In genomic region chr13:25554962-25555361, GRCm38 (mm10) we compare ENCODE assay signal across 33 mouse cellular contexts.
"Had no signal": no experiment of that assay in that cellular context is flagged by ENCODE, and none has a peak within 500 bp of the region (broad histone marks: within the 10 kb centered on the region; RNA-seq: fewer than 3 reads in every experiment).

No protein-coding gene starts in this region.

- H3K9me3 ChIP-seq: limb, embryonic 10.5 days; limb, embryonic 12.5 days; limb, embryonic 13.5 days; limb, embryonic 15.5 days; liver, embryonic 12.5 days; liver, embryonic 13.5 days; liver, embryonic 15.5 days; lung, embryonic 15.5 days; midbrain, embryonic 10.5 days; midbrain, embryonic 12.5 days; midbrain, embryonic 13.5 days; midbrain, embryonic 15.5 days; neural tube, embryonic 12.5 days; neural tube, embryonic 13.5 days had no signal

- H3K4me1 ChIP-seq: limb, embryonic 15.5 days; liver, embryonic 12.5 days; liver, embryonic 13.5 days; liver, embryonic 15.5 days; lung, embryonic 15.5 days; megakaryocyte, embryonic 14.5 days; midbrain, embryonic 10.5 days; midbrain, embryonic 12.5 days; midbrain, embryonic 13.5 days; midbrain, embryonic 15.5 days; neural tube, embryonic 12.5 days; neural tube, embryonic 13.5 days had no signal

- H3K4me2 ChIP-seq: limb, embryonic 12.5 days; limb, embryonic 13.5 days; limb, embryonic 15.5 days; liver, embryonic 11.5 days; liver, embryonic 12.5 days; liver, embryonic 13.5 days; liver, embryonic 15.5 days; lung, embryonic 14.5 days; lung, embryonic 15.5 days; midbrain, embryonic 11.5 days; midbrain, embryonic 12.5 days; midbrain, embryonic 13.5 days; midbrain, embryonic 15.5 days; neural tube, embryonic 12.5 days; neural tube, embryonic 13.5 days had no signal

- H3K36me3 ChIP-seq: limb, embryonic 10.5 days; limb, embryonic 12.5 days; limb, embryonic 13.5 days; limb, embryonic 15.5 days; liver, embryonic 12.5 days; liver, embryonic 13.5 days; liver, embryonic 15.5 days; lung, embryonic 15.5 days; midbrain, embryonic 10.5 days; midbrain, embryonic 12.5 days; midbrain, embryonic 13.5 days; midbrain, embryonic 15.5 days; neural tube, embryonic 12.5 days; neural tube, embryonic 13.5 days had no signal

- H3K9ac ChIP-seq: limb, embryonic 12.5 days; limb, embryonic 13.5 days; limb, embryonic 15.5 days; liver, embryonic 12.5 days; liver, embryonic 13.5 days; liver, embryonic 14.5 days; liver, embryonic 15.5 days; liver, postnatal 0 days; lung, embryonic 14.5 days; lung, embryonic 15.5 days; midbrain, embryonic 12.5 days; midbrain, embryonic 13.5 days; midbrain, embryonic 15.5 days; neural tube, embryonic 12.5 days; neural tube, embryonic 13.5 days had no signal

- H3K27me3 ChIP-seq: limb, embryonic 12.5 days; limb, embryonic 13.5 days; limb, embryonic 15.5 days; liver, embryonic 12.5 days; liver, embryonic 13.5 days; liver, embryonic 15.5 days; lung, embryonic 15.5 days; megakaryocyte, embryonic 14.5 days; midbrain, embryonic 12.5 days; midbrain, embryonic 13.5 days; midbrain, embryonic 15.5 days; neural tube, embryonic 12.5 days; neural tube, embryonic 13.5 days had no signal

- ATAC-seq: liver, embryonic 12.5 days; liver, postnatal 0 days; lung, postnatal 0 days; midbrain, embryonic 13.5 days; midbrain, embryonic 15.5 days; midbrain, embryonic 16.5 days had no signal

- H3K27ac ChIP-seq: limb, embryonic 10.5 days; limb, embryonic 12.5 days; limb, embryonic 13.5 days; limb, embryonic 15.5 days; liver, embryonic 12.5 days; liver, embryonic 13.5 days; liver, embryonic 14.5 days; liver, embryonic 15.5 days; lung, embryonic 15.5 days; macrophage; midbrain, embryonic 10.5 days; midbrain, embryonic 12.5 days; midbrain, embryonic 13.5 days; midbrain, embryonic 15.5 days; neural tube, embryonic 12.5 days; neural tube, embryonic 13.5 days had no signal

- H3K4me3 ChIP-seq: limb, embryonic 10.5 days; limb, embryonic 12.5 days; limb, embryonic 13.5 days; limb, embryonic 15.5 days; liver, embryonic 12.5 days; liver, embryonic 13.5 days; liver, embryonic 15.5 days; lung, embryonic 15.5 days; megakaryocyte, embryonic 14.5 days; midbrain, embryonic 10.5 days; midbrain, embryonic 12.5 days; midbrain, embryonic 13.5 days; midbrain, embryonic 15.5 days; myocyte; neural tube, embryonic 12.5 days; neural tube, embryonic 13.5 days had no signal

- DNase-seq: left cerebral cortex, postnatal 4 days; liver; liver, embryonic 13.5 days; liver, postnatal 0 days; lung, adult 18-20 months; lung, adult 2 months; lung, embryonic 14.5 days; lung, postnatal 10 days; lung, postnatal 14 days; lung, postnatal 36 days; lung, postnatal 4 days; midbrain, embryonic 14.5 days had no signal
